Mouse (Mus musculus): Measurements from ENCODE around the gene Gm49321.

The Gm49321 gene

GRCm38 (mm10) chr12:74013739-74014138 lies 76.3 kb downstream of the Gm49321 start:
- peak; percentile 43 to 70 for DNase-seq (ENCODE audit: low spot score in 2 of 2)

GRCm38 (mm10) chr12:74014739-74015270 lies 77.4 kb downstream of the Gm49321 start:
- peak; percentile 15 to 58 for DNase-seq (ENCODE audit: low spot score in 2 of 2)

GRCm38 (mm10) chr12:74015491-74015890 lies 78.0 kb downstream of the Gm49321 start:
- DNase-seq (ENCODE audit: low spot score in 2 of 2) = no peak

All from spleen, postnatal 10 days (tissue).